Mouse (Mus musculus): ENCODE measurements around the gene Fam117a.

GRCm38 (mm10) chr11:95330662-95331061 is 6.2 kb upstream of the Fam117a start:
- TF ChIP-seq POLR2A (IDR thresholded peaks at IDR 0.05; ENCODE audit: borderline replicate concordance, low read depth, low read length) (no peak), CTCF (IDR thresholded peaks at IDR 0.05; ENCODE audit: low read depth, low read length) (no peak)

All from bone marrow macrophage, adult 2 months (primary cell).